Mouse (Mus musculus) NIH3T3 (cell line): Measurements from ENCODE around the gene Gprasp2.
"Not testable (repeated sequence)": the region's sequence is repeated elsewhere in the genome, so short reads cannot be mapped to it uniquely, and the experiment has no call there.

Experiments used
- DNase-seq: peaks from one replicate; pipeline ENCODE4 v3.0.0-alpha.2; 2012; ENCODE audit warnings: low read depth

The Gprasp2 gene

GRCm38 (mm10) chrX:135838521-135839360 lies at the start of gene Gprasp2:
Gene Gprasp2 (plus strand): TSS chrX:135839034.
- peak; percentile 1 for DNase-seq

GRCm38 (mm10) chrX:135791536-135791935 lies 47.3 kb upstream of the Gprasp2 start:
- no peak for DNase-seq

GRCm38 (mm10) chrX:135792326-135792725 lies 46.5 kb upstream of the Gprasp2 start:
- DNase-seq, result no peak

- DNase-seq, result not testable (repeated sequence)
Measured at GRCm38 (mm10) chrX:135795591-135796304, 43.1 kb upstream of the Gprasp2 start.

- not testable (repeated sequence) for DNase-seq
Measured at GRCm38 (mm10) chrX:135796305-135797211, 42.3 kb upstream of the Gprasp2 start.

- DNase-seq, result peak; percentile 68
Measured at GRCm38 (mm10) chrX:135797212-135797644, 41.6 kb upstream of the Gprasp2 start, which contains the start of gene Bhlhb9. Gene Bhlhb9 (plus strand): TSS chrX:135797594.

GRCm38 (mm10) chrX:135804149-135804548 lies 34.7 kb upstream of the Gprasp2 start:
- DNase-seq, result no peak

GRCm38 (mm10) chrX:135805780-135806179 lies 33.1 kb upstream of the Gprasp2 start:
- DNase-seq, result peak; percentile 58

GRCm38 (mm10) chrX:135835896-135836295 lies 2.9 kb upstream of the Gprasp2 start:
- not testable (repeated sequence) for DNase-seq

- DNase-seq, result no peak
Measured at GRCm38 (mm10) chrX:135837896-135838295, 938 bp upstream of the Gprasp2 start.

GRCm38 (mm10) chrX:135839397-135840391 lies 860 bp downstream of the Gprasp2 start:
- peak; percentile 62 for DNase-seq

GRCm38 (mm10) chrX:135866806-135867205 lies 28.0 kb downstream of the Gprasp2 start:
- not testable (repeated sequence) for DNase-seq

- DNase-seq, result peak; percentile 2
Measured at GRCm38 (mm10) chrX:135876679-135877078, 37.8 kb downstream of the Gprasp2 start.

GRCm38 (mm10) chrX:135879626-135880025 lies 40.8 kb downstream of the Gprasp2 start:
- DNase-seq, result no peak

- DNase-seq, result peak; percentile 83
Measured at GRCm38 (mm10) chrX:135885411-135886233, 46.8 kb downstream of the Gprasp2 start.

- DNase-seq, result peak; percentile 62
Measured at GRCm38 (mm10) chrX:135886234-135886585, 47.4 kb downstream of the Gprasp2 start.
